Mouse (Mus musculus) c-Kit-positive CD71-negative TER-119-negative erythroid progenitor cells, embryonic 14.5 days (primary cell): Measurements from ENCODE around the gene Ppp1r37.

Experiments
- DNase-seq: peaks from one replicate; pipeline ENCODE4 v3.0.0-alpha.2; 2013; ENCODE audit warnings: low read depth

Gene Ppp1r37

DNA sequence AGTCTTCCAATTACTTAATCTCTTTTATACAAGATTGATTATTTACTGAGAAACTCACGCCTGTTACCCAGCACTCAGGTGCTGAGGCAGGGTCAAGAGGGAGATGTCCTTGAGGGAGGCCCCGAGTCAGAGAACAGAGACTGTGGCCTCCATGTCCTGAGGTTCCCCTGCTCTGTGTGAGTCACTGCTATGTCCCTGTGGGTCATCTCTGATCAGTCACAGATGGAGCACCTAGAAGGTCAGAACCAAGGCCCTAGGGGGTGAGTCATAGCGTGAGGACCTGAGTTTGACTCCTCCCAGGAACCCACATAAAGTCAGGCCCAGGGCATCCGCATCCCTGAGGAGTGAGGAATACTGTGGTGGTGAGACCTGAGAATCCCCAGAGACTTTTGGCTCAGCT, 61.2 kb downstream of the Ppp1r37 start:
- DNase-seq: no peak

DNA sequence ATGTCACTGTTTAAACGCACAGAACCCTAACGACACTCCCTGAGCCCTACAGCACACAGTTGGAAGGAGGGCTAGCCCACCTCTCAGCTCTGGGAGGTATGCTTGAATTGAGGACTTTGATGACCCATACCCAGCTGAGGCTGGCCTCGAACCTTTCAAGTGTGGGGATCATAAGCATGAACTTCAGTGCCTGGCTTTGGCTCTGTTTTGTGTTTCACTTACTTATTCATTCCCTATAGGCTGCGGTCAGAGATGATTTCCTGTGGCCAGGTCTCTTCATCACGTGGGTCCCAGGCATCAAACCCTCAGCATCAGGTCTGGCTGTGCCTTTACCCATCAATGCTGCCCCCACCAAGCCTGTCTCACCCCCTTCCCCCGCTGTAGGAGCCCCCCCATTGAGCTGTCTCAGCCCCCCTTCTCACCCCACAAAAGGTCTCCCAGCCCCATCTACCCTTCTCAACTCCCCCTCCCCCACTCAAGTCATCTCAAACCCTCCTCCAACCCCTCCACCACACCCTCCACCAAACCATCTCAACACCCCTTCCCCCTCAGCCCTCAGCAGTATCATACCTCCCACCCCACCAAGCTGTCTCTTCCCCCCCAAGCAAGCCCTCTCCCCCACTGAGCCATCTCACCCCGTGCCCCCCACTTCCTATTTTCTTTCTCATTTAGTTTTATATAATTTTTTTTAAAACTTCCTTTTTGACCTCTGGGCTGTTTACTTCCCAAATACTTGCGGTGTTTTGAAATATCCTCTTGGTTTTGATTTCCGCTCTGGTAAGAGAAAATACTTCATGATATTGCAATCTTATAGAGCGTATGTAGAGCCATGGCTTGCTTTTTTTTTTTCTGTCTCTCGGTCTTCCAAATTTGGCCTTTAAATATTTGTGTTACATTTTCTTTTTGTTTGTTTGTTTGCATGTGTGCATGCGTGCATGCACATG, 62.2 kb downstream of the Ppp1r37 start:
- no peak for DNase-seq

DNA sequence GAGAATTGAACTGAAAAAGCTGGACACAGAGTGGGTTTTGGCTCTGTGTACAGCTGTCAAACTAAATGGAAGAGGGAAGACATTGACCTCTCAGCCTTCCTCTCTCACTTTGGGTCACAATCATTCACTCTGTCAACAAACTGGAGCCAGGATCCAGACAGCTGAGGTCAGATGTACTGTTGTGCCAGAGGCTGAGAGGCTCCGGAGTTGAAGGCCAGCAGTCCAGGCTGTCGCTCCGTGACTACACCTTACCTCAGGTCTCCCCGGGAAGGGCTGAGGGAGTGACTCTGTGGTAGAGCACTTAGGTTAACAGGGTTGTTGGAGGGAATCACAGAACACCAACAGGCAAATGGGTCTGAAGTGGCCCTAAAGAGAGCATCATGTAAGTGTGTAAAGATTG, 64.5 kb downstream of the Ppp1r37 start:
- no peak for DNase-seq

DNA sequence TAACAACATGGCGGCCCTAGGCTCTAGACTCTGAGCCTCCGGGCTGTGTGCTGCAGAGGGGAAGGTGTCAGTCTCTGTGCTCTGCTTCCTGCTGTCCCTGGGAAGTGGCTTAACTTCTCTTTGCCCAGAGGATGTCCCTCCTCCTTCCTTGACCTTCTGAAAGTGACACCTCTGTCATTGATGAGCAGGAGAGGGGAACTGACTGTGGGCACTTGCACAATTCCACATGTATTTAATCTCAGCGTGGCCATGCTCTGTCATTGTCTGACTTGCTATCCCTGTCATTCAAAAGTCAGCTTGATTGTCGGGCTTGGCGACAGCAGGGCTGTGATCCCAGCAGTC, 66.7 kb downstream of the Ppp1r37 start:
- no peak for DNase-seq

DNA sequence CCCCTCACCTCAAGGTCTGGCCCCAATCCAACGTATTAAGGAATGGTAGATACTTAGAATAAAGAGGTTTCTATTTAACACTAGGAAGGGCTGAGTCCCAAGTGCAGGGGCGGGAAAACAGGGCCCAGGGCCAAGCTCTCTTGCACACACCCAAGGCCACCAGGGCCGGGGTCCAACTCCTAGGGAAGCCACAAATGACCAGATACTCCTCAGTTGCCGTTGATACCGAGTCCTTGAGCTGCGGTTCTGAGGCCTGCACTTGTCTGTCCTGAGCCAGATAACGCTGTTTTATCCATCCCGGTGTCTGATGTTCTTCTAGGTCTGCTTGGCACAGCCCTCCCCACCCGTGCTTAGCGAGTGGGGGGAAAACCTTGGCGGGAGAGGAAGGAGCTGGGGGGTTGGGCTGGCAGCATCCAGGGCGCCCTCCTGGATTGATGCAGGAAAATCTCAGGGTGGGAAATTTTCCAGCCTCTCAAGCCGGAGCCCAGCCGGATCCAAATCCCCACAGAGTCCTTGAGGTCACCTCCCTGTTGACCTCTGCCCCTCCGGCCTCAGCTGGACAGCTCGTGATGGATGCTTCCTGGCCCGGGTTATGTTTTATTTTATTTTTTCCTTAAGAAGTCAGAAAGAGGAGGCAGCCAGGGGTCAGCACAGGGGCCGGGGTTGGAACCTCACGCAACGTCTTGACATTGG, 67.2 kb downstream of the Ppp1r37 start:
- DNase-seq: no peak

DNA sequence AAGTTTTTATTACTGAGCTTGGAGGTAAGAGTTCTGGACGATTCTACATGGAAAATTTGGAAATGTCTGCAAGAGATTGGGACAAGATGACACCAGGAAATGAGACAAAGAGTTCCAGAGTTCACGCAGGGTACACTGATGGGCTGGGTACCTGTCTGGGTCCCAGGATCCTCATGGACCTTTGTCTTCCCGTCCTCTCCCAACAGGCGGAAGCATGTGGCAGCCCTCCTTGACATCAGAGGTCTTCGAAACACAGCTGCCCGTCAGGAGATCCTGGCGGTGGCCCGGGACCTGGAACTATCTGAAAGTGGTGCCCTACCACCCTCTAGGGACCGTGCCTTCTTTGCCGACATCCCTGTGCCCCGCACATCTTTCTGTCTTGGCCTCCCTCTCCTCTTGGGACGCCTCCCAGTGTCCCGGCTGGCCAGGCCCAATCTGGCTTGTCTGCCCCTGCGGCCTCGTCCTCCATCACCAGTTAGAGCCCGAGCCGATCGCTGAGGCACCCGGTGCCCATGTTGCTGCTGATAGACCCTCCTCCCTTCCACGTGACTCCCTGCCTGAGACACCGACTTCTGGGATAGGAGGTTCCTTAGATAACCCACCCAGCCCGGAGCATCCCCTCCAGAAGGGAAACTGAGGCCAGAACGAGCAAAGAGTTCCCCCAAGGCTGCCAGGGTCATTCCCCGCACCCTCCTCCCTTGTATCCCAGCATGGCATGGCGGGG, 68.0 kb downstream of the Ppp1r37 start:
- no peak for DNase-seq

DNA sequence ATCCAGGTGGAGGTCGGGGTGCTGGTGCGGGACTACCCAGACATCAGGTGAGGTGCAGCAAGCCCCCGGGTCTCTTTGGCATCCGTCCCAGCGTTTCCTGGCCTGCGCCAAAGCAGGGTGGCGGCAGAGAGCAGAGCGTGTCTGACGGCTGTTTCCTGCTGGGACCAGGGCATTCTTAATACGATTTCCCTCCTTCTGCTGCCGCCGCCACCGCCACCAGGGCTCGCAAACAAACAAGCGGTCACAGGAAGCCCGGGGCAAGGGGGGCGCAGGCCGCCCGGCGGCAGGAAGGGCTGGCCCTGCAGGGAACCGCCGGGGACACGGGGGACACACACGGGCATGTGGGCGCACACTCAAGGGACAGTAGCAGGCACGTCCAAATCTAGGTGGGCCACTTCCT, 71.1 kb downstream of the Ppp1r37 start:
- DNase-seq: no peak

DNA sequence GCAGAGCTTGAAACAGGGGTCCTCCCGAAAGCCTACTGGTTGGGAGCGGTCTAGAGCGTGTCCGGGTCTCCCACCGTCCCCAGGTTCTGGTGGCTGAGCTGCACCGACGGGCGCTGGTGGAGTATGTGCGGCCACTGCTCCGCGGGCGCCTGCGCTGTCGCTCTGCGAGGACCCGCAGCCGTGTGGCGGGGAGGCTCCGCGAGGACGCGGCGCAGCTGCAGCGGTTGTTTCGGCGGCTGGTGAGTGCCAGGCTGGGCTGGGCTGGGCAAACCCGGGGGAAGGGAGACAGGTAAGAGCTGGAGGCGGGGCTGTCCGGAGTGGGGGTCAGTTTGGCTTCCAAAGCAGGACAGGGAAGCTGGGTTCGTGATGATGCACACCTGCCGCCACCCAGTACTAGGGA, 73.4 kb downstream of the Ppp1r37 start:
- no peak for DNase-seq

DNA sequence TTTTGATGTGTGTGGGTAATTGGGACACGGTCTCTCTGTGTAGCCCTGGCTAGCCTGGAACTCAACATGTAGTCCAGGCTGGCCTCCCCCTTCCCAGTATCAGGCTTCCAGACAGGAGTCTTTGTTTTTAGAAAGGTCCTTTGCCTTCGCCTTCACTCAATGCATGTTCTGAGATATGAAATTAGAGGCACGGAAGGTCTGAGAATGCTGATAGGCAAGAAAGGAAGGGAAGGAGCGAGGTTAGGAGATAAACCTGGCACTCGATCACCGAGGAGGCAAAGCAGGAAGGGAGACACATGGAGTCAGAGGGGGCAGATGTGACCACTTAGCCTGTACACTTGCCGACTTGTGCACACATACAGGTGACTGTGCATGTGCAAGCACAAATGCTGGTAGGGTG, 76.3 kb downstream of the Ppp1r37 start:
- DNase-seq: no peak

DNA sequence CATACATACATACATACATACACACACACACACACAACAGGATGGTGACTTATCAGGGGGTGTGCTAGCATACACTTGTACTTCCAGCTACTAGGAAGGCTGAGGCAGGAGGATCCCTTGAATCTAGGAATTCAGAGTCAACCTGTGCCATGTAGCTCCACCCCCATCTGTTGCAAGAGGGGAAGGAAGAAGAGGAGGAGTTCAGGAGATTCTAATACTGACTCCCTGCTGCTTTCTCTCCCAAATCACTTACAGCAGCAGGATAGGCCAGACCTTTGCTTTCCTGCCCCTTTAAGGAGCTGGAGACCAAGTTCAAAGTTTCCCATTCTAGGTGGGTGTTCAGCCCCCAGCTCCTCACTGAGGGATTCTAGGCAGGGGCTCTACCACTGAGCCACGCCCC, 77.4 kb downstream of the Ppp1r37 start:
- DNase-seq: no peak

DNA sequence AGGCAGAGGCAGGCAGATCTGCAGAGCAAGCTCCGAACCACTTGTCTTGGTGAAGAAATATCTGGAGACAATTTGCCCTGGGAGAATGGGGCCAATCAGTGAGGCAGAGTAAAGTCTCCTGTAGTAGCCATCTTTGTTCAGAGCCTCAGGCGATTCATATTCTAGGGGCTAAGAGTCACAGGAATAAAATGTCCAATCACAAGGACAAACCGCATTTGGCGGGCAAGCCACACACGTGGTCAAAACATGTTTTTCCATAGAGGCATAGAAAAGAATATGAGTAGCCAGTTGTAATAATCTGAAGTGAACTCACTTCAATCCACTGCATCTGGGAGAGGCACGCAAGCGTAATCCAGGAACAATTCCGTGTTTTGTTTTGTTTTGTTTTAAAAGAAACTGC, 79.6 kb downstream of the Ppp1r37 start:
- DNase-seq: no peak
